Mouse (Mus musculus): ENCODE measurements around the gene Kcns1.
A peak's percentile ranks its signal among the peaks of the same experiment; 100 is the strongest.

The Kcns1 gene

GRCm38 (mm10) chr2:164123169-164123766 is 47.6 kb downstream of the Kcns1 start:
- DNase-seq = peak; percentile 20 to 26

- DNase-seq = no peak
Observed at GRCm38 (mm10) chr2:164119503-164119902, 51.4 kb downstream of the Kcns1 start.

GRCm38 (mm10) chr2:164115531-164115930 is 55.4 kb downstream of the Kcns1 start:
- DNase-seq = no peak

DNA sequence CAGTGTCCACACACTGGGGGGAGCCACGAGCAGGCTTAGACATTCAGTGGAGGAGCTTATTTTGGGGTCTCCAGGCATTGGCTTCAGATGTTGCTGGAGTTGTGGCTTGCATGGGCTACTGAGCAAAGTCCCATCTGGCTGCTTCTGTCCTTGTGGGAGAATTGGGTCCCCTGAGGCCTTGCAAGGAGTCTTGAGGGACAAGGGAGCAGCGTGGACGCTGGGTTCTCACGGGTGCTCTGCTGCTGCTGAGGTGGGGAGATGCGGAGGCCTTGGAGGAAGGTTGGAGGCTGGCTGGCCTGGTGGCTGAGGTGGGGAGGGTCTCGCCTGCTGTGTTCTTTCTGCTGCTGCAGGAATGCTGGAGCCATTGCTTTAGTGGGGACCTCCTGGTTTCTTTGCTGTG is 56.9 kb downstream of the Kcns1 start:
- DNase-seq = no peak

Measured in B cell, adult 2 months (primary cell).